Mouse (Mus musculus) ES-E14 (cell line): ENCODE results near the gene Zbtb33.
"Not testable (repeated sequence)": the region's sequence is repeated elsewhere in the genome, so short reads cannot be mapped to it uniquely, and the experiment has no call there.

ENCODE experiments used
- HCFC1 ChIP-seq: IDR thresholded peaks from 2 replicates; pipeline ENCODE4 v1.6.1; 2012; ENCODE audit warnings: low read length, inconsistent platforms, borderline replicate concordance; ENCODE audit not compliant: insufficient read depth
- ZC3H11A ChIP-seq: IDR thresholded peaks from 2 replicates; pipeline ENCODE4 v1.6.1; 2012; ENCODE audit warnings: low read depth, mild to moderate bottlenecking, inconsistent platforms, low read length, borderline replicate concordance
- ZNF384 ChIP-seq: IDR thresholded peaks from 2 replicates; pipeline ENCODE4 v1.6.1; 2012; ENCODE audit warnings: low read depth, low read length, inconsistent platforms

- TF ChIP-seq HCFC1, ZNF384: not testable (repeated sequence)
- TF ChIP-seq ZC3H11A, result 0 out of 2 replicates have a peak, but pooled peaks have one; percentile 28
These were observed 9.7 kb upstream of the Zbtb33 start for GRCm38 (mm10) chrX:38179891-38180310.
